Mouse (Mus musculus) right cerebral cortex, postnatal 25 days (tissue): ENCODE measurements at regions not wholly inside any gene's neighbourhood (a gene's known extent, or its start where the extent isn't known, plus 50 kb on each side); places are given as distances from the start of the nearest gene placed in this dataset.

ENCODE experiments used
- DNase-seq: peaks from one replicate; pipeline ENCODE4 v3.0.0; 2022

DNA sequence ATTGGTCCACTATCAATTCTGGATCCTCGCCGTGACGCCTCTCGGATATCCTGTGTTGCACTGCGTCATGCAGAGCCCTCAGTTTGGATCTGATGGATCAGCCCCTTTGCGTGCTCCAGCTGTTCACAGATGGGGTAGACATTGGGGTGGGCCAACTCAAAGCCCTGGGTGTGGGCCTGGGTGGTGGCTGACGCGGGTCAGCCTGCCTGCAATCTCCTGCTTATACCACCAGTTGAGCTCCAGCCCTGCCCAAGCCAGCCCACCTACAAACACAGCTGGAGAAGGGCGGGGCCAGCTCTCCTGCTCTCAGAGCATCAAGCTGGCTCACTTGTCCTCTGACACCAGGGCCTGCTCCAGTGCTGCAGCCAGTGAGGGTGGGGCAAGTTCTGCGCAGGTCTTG is 73.1 kb downstream of the Rps15a start:
- DNase-seq = no peak

DNA sequence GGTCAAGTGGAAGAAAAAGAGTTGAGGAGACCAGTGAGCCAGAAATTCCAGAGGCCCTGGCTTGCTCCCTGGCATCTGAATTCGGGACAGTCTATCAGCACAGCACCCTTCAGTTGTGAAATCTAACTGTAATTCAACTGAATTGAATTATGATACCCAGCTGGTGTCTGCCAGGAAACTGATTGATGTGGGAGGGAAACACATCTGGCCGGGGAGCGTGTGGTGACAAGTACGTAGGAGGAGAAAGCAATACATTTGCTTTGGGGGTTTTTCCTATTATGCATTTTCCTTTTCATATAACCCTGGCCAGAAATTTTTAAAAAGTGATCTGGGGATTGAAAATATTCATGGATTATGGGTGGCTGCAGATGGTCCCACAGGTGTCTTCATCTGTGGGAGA is 76.1 kb downstream of the Rps15a start:
- DNase-seq = no peak

DNA sequence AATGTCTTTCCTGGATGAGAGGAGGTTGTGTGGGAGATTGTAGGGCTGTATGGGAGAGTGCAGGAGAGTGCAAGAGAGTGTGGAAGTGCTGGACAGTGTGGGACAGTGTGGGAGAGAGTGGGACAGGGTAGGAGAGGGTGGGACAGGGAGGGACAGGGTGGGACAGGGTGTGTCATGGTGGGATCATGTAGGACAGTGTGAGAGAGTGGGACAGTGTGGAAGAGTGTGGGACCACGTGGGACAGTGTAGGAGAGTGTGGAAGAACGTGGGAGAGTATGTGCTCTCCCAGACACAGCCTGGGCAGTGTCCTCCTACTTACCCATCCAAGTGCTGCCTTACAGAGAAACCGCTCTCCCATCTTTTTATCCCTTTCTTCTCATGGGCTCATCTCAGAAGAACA is 78.9 kb downstream of the Rps15a start:
- no peak for DNase-seq

DNA sequence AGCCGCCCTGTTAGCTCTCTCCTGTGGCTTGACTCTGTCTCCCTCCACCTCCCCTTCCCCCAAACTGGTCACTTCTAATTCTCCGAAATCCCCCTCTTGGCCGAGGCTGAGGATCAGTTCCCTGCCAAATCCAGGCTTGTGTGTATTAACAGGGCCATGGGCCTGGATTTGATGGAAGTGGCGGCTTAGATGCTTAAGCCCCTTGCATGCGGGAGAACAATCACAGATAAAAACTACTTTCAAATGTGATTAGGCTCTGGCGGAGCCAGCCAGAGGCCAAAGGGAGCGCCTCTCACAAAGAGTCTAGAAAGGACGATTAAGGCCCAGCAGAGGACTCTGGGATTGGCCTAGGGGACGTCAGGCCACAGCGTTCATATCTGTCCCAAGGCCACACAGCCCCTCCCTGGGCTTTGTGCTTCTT is 89.9 kb downstream of the Rps15a start:
- no peak for DNase-seq

DNA sequence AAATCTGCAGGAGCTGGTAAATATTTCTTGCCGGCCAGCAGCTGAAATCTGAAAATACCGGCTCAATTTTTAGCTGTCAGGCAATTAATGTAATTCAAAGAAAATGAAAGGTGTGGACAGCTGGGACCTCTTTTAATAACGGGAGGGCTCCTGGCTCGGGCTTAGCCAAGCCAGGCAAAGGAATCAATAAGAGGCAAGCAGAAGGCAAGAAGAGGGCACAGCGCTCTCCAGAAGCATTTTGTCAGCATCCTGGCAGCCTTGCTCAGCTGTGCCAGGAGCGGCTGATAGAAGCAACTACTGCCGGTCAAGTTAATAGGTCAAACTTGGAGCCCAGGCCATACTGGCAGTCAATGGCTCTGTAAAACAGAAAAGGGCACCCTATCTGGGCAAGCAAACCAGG is 111.4 kb downstream of the Rps15a start:
- DNase-seq = no peak

DNA sequence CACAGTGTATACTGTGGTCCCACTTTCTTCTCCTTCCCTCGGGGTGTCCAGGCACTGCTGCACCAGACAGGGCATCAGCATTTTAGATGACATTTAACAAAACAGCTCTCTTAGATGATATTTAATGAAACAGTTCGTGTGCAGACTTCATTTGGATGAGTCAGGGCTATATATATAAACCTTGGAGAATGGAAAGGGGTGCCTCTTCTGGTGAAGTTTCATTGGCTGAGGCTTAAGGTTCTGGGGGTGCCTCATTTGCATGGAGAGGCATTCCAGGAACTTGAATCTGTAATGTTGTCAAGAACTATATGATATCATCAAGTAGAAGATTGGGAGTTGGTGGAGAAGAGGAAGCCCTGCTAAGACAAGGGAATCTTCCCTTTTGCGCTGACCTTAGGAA is 114.1 kb downstream of the Rps15a start:
- peak; percentile 26 for DNase-seq

DNA sequence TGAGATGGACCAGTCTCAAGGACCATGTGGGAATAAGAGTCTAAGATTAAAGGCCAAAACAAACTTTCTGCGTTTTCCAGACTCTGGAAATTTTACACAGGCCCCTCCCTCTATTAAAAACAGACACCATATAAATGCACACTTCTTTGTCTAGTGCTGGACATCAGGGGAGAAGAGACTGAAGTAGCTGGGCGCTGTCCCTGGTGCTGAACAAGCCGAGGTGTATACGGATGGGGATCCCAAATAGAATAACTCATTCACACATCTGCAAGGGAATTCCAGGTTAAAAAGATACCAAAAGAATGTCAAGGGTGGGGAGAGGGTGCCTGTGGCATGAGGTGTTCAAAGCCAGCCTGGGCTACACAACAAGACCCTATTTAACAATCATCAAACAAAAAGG is 114.9 kb downstream of the Rps15a start:
- no peak for DNase-seq

DNA sequence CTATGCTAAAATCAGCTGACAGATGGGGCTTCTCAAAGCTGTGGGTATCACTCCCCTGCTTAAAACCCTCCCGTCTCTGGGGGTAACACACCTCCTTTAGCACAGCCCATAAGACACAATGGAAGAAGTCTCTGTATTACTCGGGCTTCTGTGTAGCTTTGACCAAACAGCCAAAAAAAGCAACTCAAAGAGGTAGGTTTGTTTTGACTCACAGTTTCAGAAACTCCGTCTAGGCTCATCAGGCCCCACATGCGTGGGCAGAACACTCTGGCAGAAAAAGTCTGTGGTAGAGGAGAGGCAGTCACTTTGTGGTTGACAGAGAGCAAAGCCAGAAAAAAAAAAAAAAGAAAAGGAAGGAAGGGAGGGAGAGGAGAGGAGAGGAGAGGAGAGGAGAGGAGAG is 133.8 kb downstream of the Rps15a start:
- DNase-seq = no peak

DNA sequence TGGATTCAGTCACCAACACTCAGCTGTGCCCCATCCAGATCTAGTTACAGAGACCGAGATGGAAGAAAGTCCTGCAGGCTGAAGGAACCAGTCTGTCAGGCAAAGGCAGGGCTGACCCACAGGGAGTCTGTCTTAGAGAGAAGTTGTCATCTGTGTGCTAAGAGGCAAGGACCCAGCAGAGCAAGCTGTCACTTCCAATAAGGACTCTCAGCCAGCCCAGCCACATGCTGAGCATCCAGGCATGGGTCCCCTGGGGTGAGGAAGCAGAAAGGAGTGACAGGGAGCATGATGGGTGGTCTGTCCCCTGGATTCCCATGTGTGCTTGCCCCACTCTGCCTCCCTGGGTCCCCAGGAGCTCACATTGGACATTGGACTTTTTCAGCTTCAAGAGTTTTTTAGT is 144.8 kb downstream of the Rps15a start:
- no peak for DNase-seq

DNA sequence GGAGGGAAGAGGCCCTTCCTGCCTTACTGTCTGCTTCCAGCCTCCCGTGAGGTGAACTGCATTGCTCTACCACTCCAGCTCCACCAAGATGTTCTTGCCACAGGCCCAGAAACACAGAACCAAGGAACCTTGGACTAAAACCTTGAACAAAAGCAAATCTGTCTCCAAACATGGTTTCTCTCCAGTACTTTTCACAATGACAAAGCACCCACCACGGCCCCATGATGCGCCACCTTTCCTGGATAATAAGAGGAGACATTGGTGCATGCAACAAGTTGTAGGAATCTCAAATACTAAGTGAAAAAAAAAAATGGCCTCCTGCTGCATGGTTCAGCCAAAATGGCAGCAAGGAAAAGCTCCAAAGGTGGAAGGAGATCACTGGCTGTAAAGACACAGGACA is 172.6 kb downstream of the Rps15a start:
- no peak for DNase-seq

DNA sequence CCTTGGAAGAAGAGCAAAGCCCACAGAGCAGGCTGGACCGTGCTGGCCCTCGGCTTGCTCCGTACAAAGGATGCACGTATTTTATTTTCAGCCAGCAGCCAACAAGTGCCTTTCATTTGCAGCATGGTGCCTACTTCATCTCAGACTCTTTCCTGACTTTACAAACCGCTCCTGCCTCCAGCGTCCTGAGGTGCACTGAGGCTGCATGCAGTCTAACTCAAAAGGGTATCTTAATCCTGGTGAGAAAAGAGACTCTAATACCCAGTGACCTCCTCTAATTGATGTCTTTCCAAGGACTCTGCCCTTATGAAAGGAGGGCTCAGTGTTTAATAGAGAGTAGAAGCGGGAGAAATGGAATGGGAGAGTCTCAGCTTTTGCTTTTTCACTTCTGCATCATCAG is 176.4 kb downstream of the Rps15a start:
- DNase-seq = no peak

DNA sequence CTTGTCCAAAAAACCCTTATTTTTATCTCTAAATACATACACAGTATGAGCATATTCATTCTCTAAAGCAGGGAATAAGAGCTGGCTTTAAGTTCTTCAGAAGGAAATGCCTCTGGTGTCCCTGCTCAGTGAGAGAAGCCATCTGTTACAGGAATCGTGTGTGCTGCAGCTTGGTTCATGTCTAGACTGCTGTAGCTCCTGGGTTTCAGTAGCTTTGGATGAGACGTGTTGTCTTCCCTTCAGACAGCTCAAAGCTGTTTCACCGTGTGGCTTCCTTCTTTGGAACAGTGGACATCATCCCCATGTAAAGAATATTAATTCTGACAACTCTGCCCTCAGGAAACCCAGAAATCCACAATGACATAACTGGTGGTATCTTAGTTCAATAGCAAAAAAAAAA is 181.1 kb downstream of the Rps15a start:
- DNase-seq = no peak

DNA sequence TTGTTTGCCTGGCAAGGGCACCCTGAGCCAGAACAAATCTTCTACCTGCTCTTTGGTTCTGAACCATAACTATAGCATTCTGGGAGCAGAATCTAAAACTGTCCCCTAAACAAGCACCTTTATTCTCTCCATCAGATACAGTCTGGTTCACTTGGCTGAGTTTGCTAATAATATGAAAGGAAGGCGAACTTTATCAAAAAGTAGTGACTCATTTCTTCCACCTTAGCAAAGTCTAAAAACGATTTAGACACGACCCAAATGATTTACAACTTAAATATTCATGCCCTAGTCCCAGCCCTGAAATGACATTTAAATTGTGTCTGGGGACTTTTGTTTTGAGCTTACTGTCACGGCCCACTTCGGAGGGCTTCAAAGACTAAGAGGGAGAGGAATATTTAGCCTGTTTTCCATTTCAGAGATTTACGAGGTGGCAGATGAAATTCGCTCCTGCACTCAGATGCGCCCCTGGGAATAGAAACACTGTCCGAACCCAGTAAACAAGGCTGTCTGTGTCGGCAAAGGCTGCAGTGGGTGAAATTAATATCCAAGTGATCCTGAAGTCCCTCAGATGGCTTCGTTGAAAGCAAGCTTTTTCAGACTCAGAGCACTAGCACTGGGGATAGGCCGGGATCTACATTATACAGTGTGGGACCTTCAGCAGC is 184.6 kb downstream of the Rps15a start:
- no peak for DNase-seq

DNA sequence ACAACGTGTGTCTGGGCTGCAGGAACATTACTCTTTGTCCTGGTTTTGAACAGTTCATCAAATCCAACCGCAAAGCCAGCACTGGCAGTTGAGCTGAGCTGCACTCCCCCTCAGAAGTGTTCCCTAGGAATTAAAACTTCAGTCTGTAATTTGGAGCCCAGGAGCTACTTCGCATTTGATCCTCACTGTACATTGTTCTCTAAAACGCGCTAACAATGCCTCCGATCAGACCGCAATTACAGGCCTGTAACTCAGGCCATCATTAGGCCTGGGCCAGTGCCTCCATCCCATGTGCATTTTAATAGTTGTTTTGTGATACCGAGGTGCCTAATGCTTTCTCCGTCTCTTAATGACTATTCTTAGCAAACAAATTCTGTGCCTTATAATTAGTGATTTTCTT is 185.6 kb downstream of the Rps15a start:
- no peak for DNase-seq

DNA sequence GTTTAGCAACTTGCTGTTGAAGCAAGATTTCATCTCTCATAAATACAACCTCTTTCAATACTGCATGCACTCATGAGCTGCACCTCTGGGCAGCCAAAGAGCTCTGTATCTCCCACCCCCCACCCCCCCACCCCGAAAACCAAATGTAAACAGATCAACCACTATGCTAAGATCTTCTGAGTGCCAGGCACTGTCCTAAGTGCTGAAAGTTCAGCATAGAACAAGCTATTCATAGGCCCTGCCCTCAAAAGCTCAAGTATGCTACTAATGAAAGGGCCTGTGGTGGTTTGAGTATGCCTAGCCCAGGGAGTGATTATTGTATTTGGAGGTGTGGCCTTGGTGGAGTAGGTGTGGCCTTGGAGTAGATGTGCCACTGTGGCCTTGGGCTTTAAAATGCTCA is 189.6 kb downstream of the Rps15a start:
- DNase-seq = no peak

DNA sequence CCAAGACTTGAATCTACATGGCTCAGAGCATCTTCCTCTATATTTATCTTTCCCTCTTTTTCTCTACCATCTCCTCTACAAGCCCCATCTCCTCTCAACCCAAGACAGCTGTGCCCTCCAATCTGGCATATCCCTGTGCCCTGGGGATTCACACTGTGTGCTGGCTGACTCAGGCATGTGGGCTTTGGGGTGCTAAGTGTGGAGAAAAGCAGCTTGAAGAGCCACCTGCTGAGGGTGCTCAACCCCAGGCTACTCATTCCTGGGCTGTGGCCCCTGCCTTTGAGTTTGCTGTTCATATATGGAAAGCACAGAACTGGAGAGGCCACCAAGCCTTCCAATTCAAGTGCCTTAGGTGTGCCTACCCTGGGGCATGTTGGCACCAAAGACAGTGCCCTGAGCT is 193.7 kb downstream of the Rps15a start:
- peak; percentile 65 for DNase-seq

DNA sequence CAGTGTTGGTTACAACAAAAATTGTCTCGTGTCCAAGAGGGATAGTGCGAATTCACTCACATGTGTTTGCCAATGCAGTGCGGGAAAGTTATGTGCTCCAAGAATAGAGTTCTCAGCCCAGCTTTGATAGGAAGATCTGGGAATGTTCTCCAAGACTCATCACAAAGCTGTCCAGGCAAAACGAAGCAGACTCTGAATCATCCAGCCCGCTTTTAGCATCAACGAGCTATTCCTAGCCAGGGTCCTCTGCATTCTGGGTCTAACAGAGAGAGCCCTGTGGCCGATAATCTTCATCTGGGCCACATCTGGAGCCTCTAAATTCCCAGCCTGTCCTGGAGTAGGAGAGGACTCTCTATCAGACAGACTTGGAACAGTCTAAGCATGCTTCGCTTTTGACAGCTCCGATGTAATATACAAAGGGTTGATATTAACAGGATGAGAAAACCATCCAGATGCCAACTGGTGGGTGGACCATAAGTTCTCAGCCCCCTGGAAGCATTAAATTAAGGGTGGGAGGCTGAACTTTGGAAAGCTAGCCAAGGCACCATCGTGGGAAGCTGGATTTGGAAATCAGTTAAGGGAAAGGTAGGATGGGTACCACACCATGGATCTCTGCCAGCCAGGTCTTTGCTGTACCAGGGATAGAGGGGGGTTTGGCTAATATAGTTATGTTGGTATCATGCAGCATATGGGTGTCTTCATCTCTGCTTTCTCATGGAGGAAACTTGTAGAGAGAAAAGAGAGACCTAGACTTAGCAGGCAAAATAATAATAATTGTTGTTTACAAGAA is 197.6 kb downstream of the Rps15a start:
- DNase-seq = peak; percentile 56

DNA sequence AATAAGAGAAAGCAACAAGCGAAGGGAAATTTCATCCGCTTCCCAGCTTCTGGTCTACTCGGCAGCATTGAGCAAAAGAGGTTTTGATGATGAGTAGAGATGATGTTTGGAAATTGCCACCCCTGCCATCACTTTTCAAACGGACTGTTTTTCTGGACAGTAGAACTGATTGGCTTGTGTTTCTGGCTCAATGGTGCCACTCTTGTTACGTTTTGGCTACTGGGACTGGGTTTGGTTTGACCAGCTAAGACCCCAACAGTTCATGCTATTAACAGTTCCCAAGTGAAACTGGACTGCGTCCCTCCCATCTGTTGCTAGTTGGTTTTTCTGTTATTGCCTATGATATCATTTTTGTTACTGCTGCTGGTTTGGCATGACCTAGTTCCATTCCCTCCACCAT is 199.1 kb downstream of the Rps15a start:
- DNase-seq = no peak

DNA sequence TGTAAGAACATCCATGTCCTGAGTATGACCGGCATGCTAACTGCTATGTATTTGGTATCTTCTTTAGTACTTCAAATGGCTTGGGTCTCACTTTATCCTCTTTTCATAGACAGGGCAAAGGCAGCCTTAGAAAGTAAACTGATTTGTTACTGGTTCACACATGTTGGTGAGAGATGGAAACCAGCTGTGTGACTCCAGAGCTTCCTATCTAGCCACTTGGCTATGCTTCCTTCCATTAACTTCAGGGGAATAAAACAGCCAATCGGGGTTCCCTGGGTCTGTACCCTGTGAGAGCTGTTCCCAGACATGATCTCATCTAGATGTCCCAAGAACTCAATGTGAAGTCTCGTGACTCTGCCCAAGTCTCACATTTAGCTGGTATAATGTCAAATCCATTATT is 203.5 kb downstream of the Rps15a start:
- DNase-seq = no peak

DNA sequence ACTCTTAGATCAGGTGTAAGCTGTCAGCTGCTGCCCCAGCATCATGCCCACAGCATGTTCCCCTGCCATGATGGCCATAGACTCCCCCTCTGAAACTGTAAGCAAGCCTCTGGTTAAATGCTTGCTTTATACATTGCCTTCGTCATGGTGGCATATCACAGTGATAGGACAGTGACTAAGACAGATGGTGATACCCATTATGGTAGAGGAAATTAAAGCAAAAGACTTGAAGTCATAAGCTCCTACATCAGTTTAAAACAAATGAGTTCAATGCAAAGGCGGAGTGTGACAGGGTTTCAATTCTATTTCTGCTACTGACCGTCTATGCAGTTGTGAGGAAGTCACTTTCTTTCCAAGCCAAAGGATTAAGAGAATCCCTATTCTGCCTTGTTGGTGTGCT is 204.9 kb downstream of the Rps15a start:
- DNase-seq = no peak

DNA sequence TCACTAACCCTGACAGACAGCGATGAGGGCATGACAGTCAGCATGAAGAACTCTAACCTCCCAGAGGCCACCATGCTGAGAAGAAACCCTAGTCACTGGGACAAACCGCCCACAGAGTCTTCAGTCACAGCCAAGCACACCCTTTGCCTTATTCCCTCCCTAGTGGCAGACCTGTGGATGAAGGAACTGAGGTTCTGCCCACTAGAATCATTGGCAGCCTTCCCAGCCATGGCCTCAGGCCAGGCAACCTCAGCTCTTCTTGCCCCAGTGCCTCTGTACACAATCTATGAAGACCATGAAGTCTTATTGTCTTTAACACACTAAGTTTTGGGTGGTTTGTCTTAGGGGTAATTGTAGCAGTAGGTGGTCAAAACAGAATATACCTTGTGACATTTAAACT is 219.5 kb downstream of the Rps15a start:
- DNase-seq = no peak

DNA sequence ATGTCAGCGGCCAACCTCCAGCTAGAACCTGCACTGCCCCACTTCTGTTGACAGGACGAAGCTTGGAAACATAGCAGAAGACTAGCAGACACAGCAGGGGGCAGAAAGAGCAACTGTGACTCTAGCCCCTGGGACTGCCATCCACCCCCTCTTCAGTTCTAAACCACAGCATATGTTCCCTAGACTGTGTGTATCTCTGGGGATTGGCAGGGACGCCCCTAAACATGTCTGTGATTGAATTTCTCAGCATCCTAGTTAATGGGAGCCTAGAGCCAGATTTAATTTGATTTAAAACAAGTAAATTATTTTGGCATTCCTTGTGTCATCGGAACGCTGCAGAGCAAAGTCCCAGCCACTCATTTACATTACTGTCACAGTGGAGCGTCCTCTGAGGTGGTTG is 228.7 kb downstream of the Rps15a start:
- no peak for DNase-seq

DNA sequence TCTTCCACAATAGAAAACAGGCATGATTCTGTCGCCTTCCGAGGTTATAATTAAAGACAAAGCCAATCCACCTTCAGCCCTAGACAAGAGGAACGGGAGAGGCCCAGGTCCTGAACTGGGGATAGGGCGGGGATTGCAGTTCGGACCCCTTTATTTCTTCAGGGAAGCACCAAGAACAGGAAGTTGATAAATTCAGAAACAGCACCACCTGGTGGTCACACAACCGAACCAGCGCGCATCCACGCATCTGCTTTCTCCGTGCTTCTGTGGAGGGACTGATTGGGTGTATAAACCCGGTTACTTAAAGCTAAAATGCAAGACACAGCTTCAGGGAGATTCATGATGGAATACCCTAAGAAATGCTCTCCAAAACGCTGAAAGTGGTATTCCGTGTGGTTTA is 233.2 kb downstream of the Rps15a start:
- DNase-seq = peak; percentile 82

DNA sequence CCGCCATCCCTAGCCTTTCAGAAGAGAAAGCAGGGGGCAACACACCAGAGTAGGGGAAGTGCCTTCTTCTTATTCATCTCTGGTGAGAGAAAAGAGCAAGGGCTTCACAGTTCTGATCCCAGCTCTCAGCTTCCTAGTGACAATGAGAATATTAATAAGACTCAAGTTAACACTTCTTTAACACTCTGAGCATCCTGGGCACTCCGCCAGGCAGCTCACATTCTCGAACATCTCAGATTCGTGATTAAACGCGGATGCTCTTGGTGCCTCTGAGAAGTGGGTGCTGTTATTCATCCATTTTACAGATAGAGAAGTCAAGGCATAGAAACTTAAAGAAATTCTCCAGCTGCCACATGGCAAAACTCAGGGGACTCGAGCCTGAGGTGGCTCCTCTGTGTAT is 237.1 kb downstream of the Rps15a start:
- DNase-seq = no peak

DNA sequence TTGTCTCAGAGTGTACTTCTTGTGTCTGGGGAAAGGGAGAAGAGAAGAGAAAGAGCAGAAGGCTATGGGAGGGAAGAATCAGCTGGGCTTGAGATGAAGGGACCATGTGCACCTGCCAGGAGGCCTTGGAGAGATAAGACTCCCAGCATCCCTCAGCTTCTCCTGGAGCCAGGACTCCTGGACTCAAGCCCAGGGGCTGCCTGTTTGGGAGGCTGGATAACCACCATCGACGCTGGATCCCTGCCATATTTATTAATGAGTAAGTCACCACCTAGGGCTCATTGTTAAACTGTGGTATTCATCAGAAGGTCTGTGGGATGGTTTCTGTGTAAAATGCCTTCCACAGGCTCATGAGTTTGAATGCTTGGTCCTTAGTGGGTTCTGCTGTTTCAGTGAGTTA is 240.7 kb downstream of the Rps15a start:
- DNase-seq = no peak
